Mouse (Mus musculus): ENCODE measurements at regions not wholly inside any gene's neighbourhood (a gene's known extent, or its start where the extent isn't known, plus 50 kb on each side); places are given as distances from the start of the nearest gene placed in this dataset.

GRCm38 (mm10) chr13:78444691-78445349, 245.3 kb upstream of the Nr2f1 start:
- WGBS = 55% methylated on average over 8 of the region's 8 CpGs
- Histone ChIP-seq H3K4me3 (ENCODE audit: low read depth, low read length) (no peak overlapping the region), H3K4me1 (ENCODE audit: control insufficient read depth, insufficient read depth, low read length) (peaks cover 10% of the 10 kb centered on the region), H3K4me2 (ENCODE audit: low read depth, low read length) (no peak overlapping the region), H3K27me3 (ENCODE audit: control insufficient read depth, insufficient read depth, low read length) (no peaks in the 10 kb centered on the region), H3K9me3 (ENCODE audit: control insufficient read depth, low read length) (no peaks in the 10 kb centered on the region), H3K27ac (ENCODE audit: low read depth, low read length) (no peak overlapping the region), H3K36me3 (ENCODE audit: control insufficient read depth, insufficient read depth, low read length) (no peaks in the 10 kb centered on the region), H3K9ac (replicated peaks; ENCODE audit: low read depth, low read length) (no peak overlapping the region)
- ATAC-seq (ENCODE audit: low read depth) = no peak

DNA sequence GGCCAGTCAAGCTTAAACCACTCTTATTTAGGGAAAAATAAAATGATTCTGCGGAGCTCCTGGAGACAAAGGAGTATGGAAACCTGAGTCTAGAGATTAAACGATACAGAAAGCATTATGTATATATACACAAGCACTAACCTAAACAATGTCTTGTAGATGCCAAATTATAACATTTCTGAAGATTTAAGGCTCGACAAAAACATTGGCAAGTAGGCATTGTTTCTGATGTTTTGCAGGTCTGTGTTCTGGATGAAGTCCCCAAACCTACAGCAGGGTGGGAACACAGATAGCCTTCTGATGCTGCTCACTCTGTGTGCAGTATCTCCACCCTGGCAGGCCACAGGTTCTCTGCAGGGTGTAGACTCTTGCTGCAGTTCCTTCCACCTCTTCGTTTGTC, 228.9 kb upstream of the Nr2f1 start:
- H3K27ac ChIP-seq (ENCODE audit: low read depth, low read length) = peak overlapping the region; percentile 56; the same call in 1 of the 2 replicates

DNA sequence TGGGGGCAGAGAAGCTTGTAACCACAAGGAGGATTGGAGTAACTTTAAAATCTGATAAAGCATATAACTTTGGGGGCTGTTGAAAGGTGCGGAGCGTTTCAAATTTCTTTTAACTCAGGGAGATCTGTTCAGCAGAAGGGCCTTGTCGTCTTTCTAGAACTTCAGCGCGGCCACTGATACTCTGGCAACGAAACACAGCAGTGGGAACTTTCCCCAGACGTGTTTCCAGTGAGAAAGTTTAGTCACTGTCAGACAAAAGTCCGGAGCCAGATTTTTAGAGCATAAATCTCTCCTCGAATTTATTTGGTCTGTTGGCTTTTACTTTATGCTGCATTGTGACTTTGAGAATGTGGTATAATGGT, 228.5 kb upstream of the Nr2f1 start:
- H3K4me3 ChIP-seq (ENCODE audit: low read depth, low read length) = peak overlapping the region; percentile 16
- H3K4me1 ChIP-seq (ENCODE audit: control insufficient read depth, insufficient read depth, low read length) = peaks cover 8% of the 10 kb centered on the region
- no peaks in the 10 kb centered on the region for H3K9me3 ChIP-seq (ENCODE audit: control insufficient read depth, low read length)
- ATAC-seq (ENCODE audit: low read depth) = peak; percentile 35; the same call in 1 of the 2 replicates
- peak overlapping the region; percentile 42 for H3K4me2 ChIP-seq (ENCODE audit: low read depth, low read length)
- WGBS = 4% methylated on average over 9 of the region's 9 CpGs
- no peaks in the 10 kb centered on the region for H3K27me3 ChIP-seq (ENCODE audit: control insufficient read depth, insufficient read depth, low read length)
- H3K36me3 ChIP-seq (ENCODE audit: control insufficient read depth, insufficient read depth, low read length) = no peaks in the 10 kb centered on the region
- H3K9ac ChIP-seq (replicated peaks; ENCODE audit: low read depth, low read length) = no peak overlapping the region
- H3K27ac ChIP-seq (ENCODE audit: low read depth, low read length) = peak overlapping the region; percentile 56

More for the DNA sequence above, 228.9 kb upstream of the Nr2f1 start:
- Histone ChIP-seq H3K4me3 (ENCODE audit: low read depth, low read length) (no peak overlapping the region), H3K27me3 (ENCODE audit: control insufficient read depth, insufficient read depth, low read length) (no peaks in the 10 kb centered on the region), H3K36me3 (ENCODE audit: control insufficient read depth, insufficient read depth, low read length) (no peaks in the 10 kb centered on the region), H3K4me2 (ENCODE audit: low read depth, low read length) (peak overlapping the region; percentile 42), H3K9me3 (ENCODE audit: control insufficient read depth, low read length) (no peaks in the 10 kb centered on the region), H3K9ac (replicated peaks; ENCODE audit: low read depth, low read length) (no peak overlapping the region), H3K4me1 (ENCODE audit: control insufficient read depth, insufficient read depth, low read length) (peaks cover 8% of the 10 kb centered on the region)
- 32% methylated on average over 4 of the region's 4 CpGs for WGBS
- no peak for ATAC-seq (ENCODE audit: low read depth)

- no peak overlapping the region for H3K9ac ChIP-seq (replicated peaks; ENCODE audit: low read depth, low read length)
- peak overlapping the region; percentile 42 for H3K4me2 ChIP-seq (ENCODE audit: low read depth, low read length)
- peaks cover 8% of the 10 kb centered on the region for H3K4me1 ChIP-seq (ENCODE audit: control insufficient read depth, insufficient read depth, low read length)
- peak overlapping the region; percentile 56 for H3K27ac ChIP-seq (ENCODE audit: low read depth, low read length)
- H3K9me3 ChIP-seq (ENCODE audit: control insufficient read depth, low read length) = no peaks in the 10 kb centered on the region
- H3K36me3 ChIP-seq (ENCODE audit: control insufficient read depth, insufficient read depth, low read length) = no peaks in the 10 kb centered on the region
- H3K4me3 ChIP-seq (ENCODE audit: low read depth, low read length) = peak overlapping the region; percentile 16
- 3% methylated on average over 24 of the region's 24 CpGs for WGBS
- peak; percentile 94 for ATAC-seq (ENCODE audit: low read depth)
- no peaks in the 10 kb centered on the region for H3K27me3 ChIP-seq (ENCODE audit: control insufficient read depth, insufficient read depth, low read length)
Measured at GRCm38 (mm10) chr13:78427141-78428083, 227.9 kb upstream of the Nr2f1 start.

DNA sequence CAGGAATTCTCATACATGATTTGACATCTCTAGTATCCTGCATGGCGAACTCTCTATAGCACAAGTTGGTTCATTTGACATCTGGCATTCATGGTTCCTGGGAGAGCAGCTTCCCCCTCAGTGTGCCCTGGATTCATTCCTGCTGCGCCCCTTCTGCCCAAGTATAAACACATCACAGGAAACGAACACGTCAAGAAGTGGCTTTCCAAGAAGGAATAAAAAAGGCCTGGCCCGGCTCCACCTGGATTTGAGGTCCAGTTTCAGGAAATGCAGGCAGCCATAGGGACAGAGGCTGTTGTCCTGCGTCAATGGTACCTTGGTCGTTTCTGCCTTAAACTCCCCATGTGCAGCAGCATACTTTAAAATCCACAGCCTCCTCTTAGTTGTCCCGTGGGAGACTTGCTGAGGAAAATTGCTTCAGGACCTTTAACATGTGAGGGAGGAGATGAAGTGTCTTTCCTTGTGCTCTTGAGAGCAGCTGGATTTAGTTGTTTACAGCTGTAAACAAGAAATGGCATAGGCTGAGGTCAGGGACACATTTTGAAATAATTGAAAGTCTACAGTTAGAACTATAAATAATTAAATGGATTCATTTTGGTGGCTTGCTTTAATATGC, 226.9 kb upstream of the Nr2f1 start:
- Histone ChIP-seq H3K4me3 (ENCODE audit: low read depth, low read length) (no peak overlapping the region), H3K27ac (ENCODE audit: low read depth, low read length) (0 out of 2 replicates have a peak overlapping the region, but pooled peaks have one; percentile 22), H3K36me3 (ENCODE audit: control insufficient read depth, insufficient read depth, low read length) (no peaks in the 10 kb centered on the region), H3K4me1 (ENCODE audit: control insufficient read depth, insufficient read depth, low read length) (peaks cover 8% of the 10 kb centered on the region), H3K27me3 (ENCODE audit: control insufficient read depth, insufficient read depth, low read length) (no peaks in the 10 kb centered on the region), H3K9me3 (ENCODE audit: control insufficient read depth, low read length) (no peaks in the 10 kb centered on the region), H3K4me2 (ENCODE audit: low read depth, low read length) (no peak overlapping the region; the same call in 1 of the 2 replicates), H3K9ac (replicated peaks; ENCODE audit: low read depth, low read length) (no peak overlapping the region)
- 22% methylated on average over 8 of the region's 8 CpGs for WGBS
- no peak for ATAC-seq (ENCODE audit: low read depth)

GRCm38 (mm10) chr13:78405071-78405470, 205.5 kb upstream of the Nr2f1 start:
- Histone ChIP-seq H3K36me3 (ENCODE audit: control insufficient read depth, insufficient read depth, low read length) (no peaks in the 10 kb centered on the region), H3K27me3 (ENCODE audit: control insufficient read depth, insufficient read depth, low read length) (no peaks in the 10 kb centered on the region), H3K27ac (ENCODE audit: low read depth, low read length) (no peak overlapping the region), H3K4me2 (ENCODE audit: low read depth, low read length) (no peak overlapping the region), H3K9ac (replicated peaks; ENCODE audit: low read depth, low read length) (no peak overlapping the region), H3K4me3 (ENCODE audit: low read depth, low read length) (no peak overlapping the region), H3K9me3 (ENCODE audit: control insufficient read depth, low read length) (no peaks in the 10 kb centered on the region), H3K4me1 (ENCODE audit: control insufficient read depth, insufficient read depth, low read length) (no peaks in the 10 kb centered on the region)
- no peak for ATAC-seq (ENCODE audit: low read depth)
- WGBS = 65% methylated on average over 3 of the region's 3 CpGs

DNA sequence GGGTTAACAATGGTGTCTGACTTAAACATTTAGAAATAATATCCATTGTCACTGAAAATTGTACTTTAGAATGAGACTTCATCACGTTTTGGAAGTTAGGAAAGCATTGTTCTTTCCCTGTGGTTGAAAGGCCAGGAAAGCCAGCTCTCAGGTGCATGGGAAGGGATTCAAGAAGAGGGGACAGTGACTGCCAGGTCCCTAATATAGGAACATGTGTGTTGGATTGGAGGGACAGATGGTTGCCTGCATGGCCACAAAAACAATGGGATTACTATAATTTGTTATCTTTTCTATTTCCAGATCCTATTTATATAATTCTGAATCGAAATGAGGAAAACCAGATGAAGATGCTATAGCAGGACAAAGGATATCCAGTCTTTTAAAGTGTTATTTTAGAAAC, 184.2 kb upstream of the Nr2f1 start:
- H3K4me2 ChIP-seq (ENCODE audit: low read depth, low read length) = no peak overlapping the region
- no peaks in the 10 kb centered on the region for H3K9me3 ChIP-seq (ENCODE audit: control insufficient read depth, low read length)
- no peak overlapping the region for H3K9ac ChIP-seq (replicated peaks; ENCODE audit: low read depth, low read length)
- no peak for ATAC-seq (ENCODE audit: low read depth)
- WGBS = 72% methylated on average over 2 of the region's 2 CpGs
- no peaks in the 10 kb centered on the region for H3K4me1 ChIP-seq (ENCODE audit: control insufficient read depth, insufficient read depth, low read length)
- H3K27ac ChIP-seq (ENCODE audit: low read depth, low read length) = no peak overlapping the region
- H3K4me3 ChIP-seq (ENCODE audit: low read depth, low read length) = no peak overlapping the region
- no peaks in the 10 kb centered on the region for H3K27me3 ChIP-seq (ENCODE audit: control insufficient read depth, insufficient read depth, low read length)
- no peaks in the 10 kb centered on the region for H3K36me3 ChIP-seq (ENCODE audit: control insufficient read depth, insufficient read depth, low read length)

GRCm38 (mm10) chr13:78361236-78361635, 161.7 kb upstream of the Nr2f1 start:
- Histone ChIP-seq H3K27me3 (ENCODE audit: control insufficient read depth, insufficient read depth, low read length) (no peaks in the 10 kb centered on the region), H3K4me1 (ENCODE audit: control insufficient read depth, insufficient read depth, low read length) (no peaks in the 10 kb centered on the region), H3K36me3 (ENCODE audit: control insufficient read depth, insufficient read depth, low read length) (no peaks in the 10 kb centered on the region), H3K27ac (ENCODE audit: low read depth, low read length) (no peak overlapping the region), H3K9ac (replicated peaks; ENCODE audit: low read depth, low read length) (no peak overlapping the region), H3K4me2 (ENCODE audit: low read depth, low read length) (no peak overlapping the region), H3K4me3 (ENCODE audit: low read depth, low read length) (no peak overlapping the region), H3K9me3 (ENCODE audit: control insufficient read depth, low read length) (no peaks in the 10 kb centered on the region)
- no peak for ATAC-seq (ENCODE audit: low read depth)
- WGBS = 86% methylated on average over 1 of the region's 1 CpGs

DNA sequence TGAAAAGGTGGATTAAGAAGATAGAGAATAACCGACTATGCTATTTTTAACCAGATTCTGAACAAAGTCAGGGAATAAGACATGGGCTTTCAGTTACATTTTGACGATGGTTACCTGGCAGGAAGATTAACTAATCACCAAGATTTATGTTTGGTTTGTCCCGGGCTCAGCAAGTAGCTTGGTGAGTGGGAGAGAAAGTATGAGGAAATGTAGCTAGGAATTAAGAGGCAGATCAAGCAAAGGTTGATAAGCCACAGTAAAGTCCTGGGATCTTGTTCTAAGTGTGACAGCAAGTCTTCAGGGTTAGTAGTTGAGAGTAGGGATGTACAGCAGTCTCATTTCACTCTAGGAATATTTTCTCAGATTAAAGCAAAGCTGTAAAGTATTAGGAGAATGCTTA, 149.3 kb upstream of the Nr2f1 start:
- WGBS = 77% methylated on average over 3 of the region's 3 CpGs
- H3K4me3 ChIP-seq (ENCODE audit: low read depth, low read length) = no peak overlapping the region
- no peak overlapping the region for H3K27ac ChIP-seq (ENCODE audit: low read depth, low read length)
- H3K4me2 ChIP-seq (ENCODE audit: low read depth, low read length) = no peak overlapping the region
- ATAC-seq (ENCODE audit: low read depth) = no peak
- no peaks in the 10 kb centered on the region for H3K36me3 ChIP-seq (ENCODE audit: control insufficient read depth, insufficient read depth, low read length)
- H3K9ac ChIP-seq (replicated peaks; ENCODE audit: low read depth, low read length) = no peak overlapping the region
- H3K9me3 ChIP-seq (ENCODE audit: control insufficient read depth, low read length) = no peaks in the 10 kb centered on the region
- no peaks in the 10 kb centered on the region for H3K4me1 ChIP-seq (ENCODE audit: control insufficient read depth, insufficient read depth, low read length)
- H3K27me3 ChIP-seq (ENCODE audit: control insufficient read depth, insufficient read depth, low read length) = no peaks in the 10 kb centered on the region

Measured in neural tube, embryonic 14.5 days (tissue).